Comparison of ENCODE assay signal across 7 mouse cellular contexts in the genomic region with DNA sequence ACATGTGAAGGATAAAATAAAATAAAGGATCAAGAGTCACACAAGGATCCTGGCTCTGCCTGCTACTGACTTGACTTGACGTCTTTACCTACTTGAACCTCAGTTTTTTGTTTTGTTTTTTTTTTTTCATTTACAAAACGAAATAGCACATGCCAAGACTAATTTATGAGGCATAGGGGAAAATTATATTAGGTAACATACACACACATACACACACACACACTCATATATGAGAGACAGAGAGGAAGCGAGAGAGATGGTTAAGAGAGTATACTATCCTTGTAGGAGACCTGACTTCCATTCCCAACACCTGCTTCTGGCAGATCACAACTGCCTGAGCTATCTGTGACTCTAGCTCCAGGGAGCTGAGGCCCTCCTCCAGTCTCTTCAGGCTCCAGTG. TPM values are rescaled to one million over a fixed set of nuclear protein-coding genes. Genes with fewer than 3 reads are reported as not detected.
DNase-seq lines count a peak whose midpoint lies in the region; ATAC-seq and TF ChIP-seq lines count a peak whose summit lies in the region.

Gene Macf1, minus strand, starts transcription at position 101 of the 400 bp plus-strand sequence.

- H3K4me1 ChIP-seq in forebrain, embryonic 10.5 days: peaks cover 23% of the 10 kb centered on the region
- H3K4me1 ChIP-seq in limb, embryonic 13.5 days: peaks cover 17% of the 10 kb centered on the region
- H3K4me1 ChIP-seq in stomach, embryonic 15.5 days: peaks cover 9% of the 10 kb centered on the region

- H3K27me3 ChIP-seq in C2C12 (ENCODE audit: control insufficient read depth, insufficient read depth, insufficient read length): peaks cover 15% of the 10 kb centered on the region
- peaks cover 25% of the 10 kb centered on the region for H3K27me3 ChIP-seq in forebrain, embryonic 10.5 days (ENCODE audit: poor library complexity, severe bottlenecking)
- peaks cover 23% of the 10 kb centered on the region for H3K27me3 ChIP-seq in limb, embryonic 13.5 days
- peaks cover 16% of the 10 kb centered on the region; the same call in 1 of the 2 replicates for H3K27me3 ChIP-seq in stomach, embryonic 15.5 days (replicated peaks)

- no peaks in the 10 kb centered on the region for H3K36me3 ChIP-seq in C2C12 (ENCODE audit: control insufficient read depth, insufficient read depth)
- H3K36me3 ChIP-seq in forebrain, embryonic 10.5 days (replicated peaks): peaks cover 14% of the 10 kb centered on the region
- H3K36me3 ChIP-seq in limb, embryonic 13.5 days: no peaks in the 10 kb centered on the region
- no peaks in the 10 kb centered on the region for H3K36me3 ChIP-seq in stomach, embryonic 15.5 days

- H3K27ac ChIP-seq in forebrain, embryonic 10.5 days: no peak within 1 kb of the TSS
- no peak within 1 kb of the TSS for H3K27ac ChIP-seq in limb, embryonic 13.5 days
- no peak within 1 kb of the TSS for H3K27ac ChIP-seq in stomach, embryonic 15.5 days

- no peak within 1 kb of the TSS for H3K9ac ChIP-seq in limb, embryonic 13.5 days
- no peak within 1 kb of the TSS for H3K9ac ChIP-seq in stomach, embryonic 15.5 days

- TF ChIP-seq CTCF in C2C12 (IDR thresholded peaks at IDR 0.05; ENCODE audit: control insufficient read depth, insufficient read depth, insufficient read length): no peak

- H3K4me2 ChIP-seq in limb, embryonic 13.5 days (replicated peaks): no peak within 1 kb of the TSS
- no peak within 1 kb of the TSS for H3K4me2 ChIP-seq in stomach, embryonic 15.5 days

- 78% methylated on average over 3 of the region's 3 CpGs for WGBS in forebrain, embryonic 10.5 days
- WGBS in limb, embryonic 13.5 days: 74% methylated on average over 3 of the region's 3 CpGs
- WGBS in stomach, embryonic 15.5 days: 76% methylated on average over 3 of the region's 3 CpGs

- H3K4me3 ChIP-seq in C2C12 (ENCODE audit: insufficient read depth, poor library complexity, severe bottlenecking): no peak within 1 kb of the TSS
- H3K4me3 ChIP-seq in forebrain, embryonic 10.5 days: no peak within 1 kb of the TSS
- no peak within 1 kb of the TSS for H3K4me3 ChIP-seq in limb, embryonic 13.5 days
- no peak within 1 kb of the TSS for H3K4me3 ChIP-seq in stomach, embryonic 15.5 days (replicated peaks)

- no peak within 1 kb of the TSS for H3ac ChIP-seq in C2C12 (ENCODE audit: control insufficient read depth, insufficient read length, low read depth)

- no peak for DNase-seq in forebrain, embryonic 10.5 days (ENCODE audit: extremely low spot score, low spot score)
- DNase-seq in heart, postnatal 36 days: no peak
- no peak for DNase-seq in retina, postnatal 1 day

- no peak for ATAC-seq in CD4-positive, CD25-positive, alpha-beta regulatory T cell, adult 4 months
- no peak for ATAC-seq in limb, embryonic 13.5 days (ENCODE audit: low FRiP score, low read depth)
- no peak for ATAC-seq in stomach, embryonic 15.5 days (ENCODE audit: insufficient read depth, low FRiP score, low read depth)

- intact Hi-C loops in heart, postnatal 36 days (cut with DNase I): no loop called here

- no peaks in the 10 kb centered on the region for H3K79me2 ChIP-seq in C2C12 (ENCODE audit: control insufficient read depth, insufficient read depth)

- H3K9me3 ChIP-seq in forebrain, embryonic 10.5 days: no peaks in the 10 kb centered on the region
- H3K9me3 ChIP-seq in limb, embryonic 13.5 days: no peaks in the 10 kb centered on the region
- H3K9me3 ChIP-seq in stomach, embryonic 15.5 days: no peaks in the 10 kb centered on the region

- H3K79me3 ChIP-seq in C2C12 (ENCODE audit: low read depth): no peaks in the 10 kb centered on the region

TF ChIP-seq in C2C12, 6 proteins besides CTCF, POLR2A, EP300 and RAD21:
- TF ChIP-seq MYOD1 (IDR thresholded peaks at IDR 0.05; ENCODE audit: control insufficient read depth, insufficient read length, low read depth): no peak
- no peak for TF ChIP-seq MYOG (IDR thresholded peaks at IDR 0.05; ENCODE audit: control insufficient read depth, extremely low read depth, insufficient read length)
- TF ChIP-seq MAX (IDR thresholded peaks at IDR 0.05): no peak
- no peak for TF ChIP-seq CEBPB (IDR thresholded peaks at IDR 0.05; ENCODE audit: low read depth)
- TF ChIP-seq USF1 (IDR thresholded peaks at IDR 0.05; ENCODE audit: low read depth): no peak

RNA-seq across cellular contexts. Expression of gene Macf1, which starts in this region (rescaled TPM):
- polyA plus RNA-seq in C2C12 (2012; fragmentation: generic; extraction: Trizol): 60.4 TPM
- 100 to 1,000 TPM; 161 to 185 TPM for polyA plus RNA-seq in CD4-positive, CD25-positive, alpha-beta regulatory T cell, adult 4 months (2017; shearing (Covaris generic))
- polyA plus RNA-seq in forebrain, embryonic 10.5 days (2016; fragmentation: Nextera tagmentation; extraction: Ambion mirVana): 43.8 and 50.2 TPM in 2 replicates
- total RNA-seq in heart, postnatal 36 days (2021): 100 to 1,000 TPM; 228 to 240 TPM
- polyA plus RNA-seq in limb, embryonic 13.5 days (2015; fragmentation: Nextera tagmentation; extraction: Ambion mirVana): 47.5 and 48.0 TPM in 2 replicates
- polyA plus RNA-seq in stomach, embryonic 15.5 days (2015; fragmentation: Nextera tagmentation; extraction: Ambion mirVana): 34.6 and 36.1 TPM in 2 replicates
